Mouse (Mus musculus) ES-Bruce4 (cell line): ENCODE results near the gene Plin1.

Source experiments
- CTCF ChIP-seq: IDR thresholded peaks from one replicate; pipeline ENCODE4 v1.8.1; 2011; ENCODE audit warnings: low read depth, low read length
- EP300 ChIP-seq: IDR thresholded peaks from 2 replicates; pipeline ENCODE4 v1.6.1; 2011; ENCODE audit warnings: low read depth, low read length; ENCODE audit not compliant: insufficient read depth
- POLR2A ChIP-seq: IDR thresholded peaks from one replicate; pipeline ENCODE4 v1.8.1; 2011; ENCODE audit warnings: low read length; ENCODE audit not compliant: insufficient read depth

GRCm38 (mm10) chr7:79670900-79671604 is 61.7 kb downstream of the Plin1 start:
- no peak for TF ChIP-seq CTCF
- no peak for TF ChIP-seq EP300
- TF ChIP-seq POLR2A = no peak
